Mouse (Mus musculus) brown adipose tissue, adult 24 weeks (tissue): ENCODE results near the gene Polr1b. TPM values are rescaled to one million over a fixed set of nuclear protein-coding genes. Genes with fewer than 3 reads are reported as not detected.

Experiments
- H3K27ac ChIP-seq: fragments of 200-500 bp; replicated peaks from 2 replicates; pipeline ENCODE4 v1.5.1; 2012; ENCODE audit warnings: low read depth, mild to moderate bottlenecking, low read length
- H3K4me1 ChIP-seq: fragments of 200-500 bp; 2 replicates; pipeline ENCODE4 v1.6.1; 2012; ENCODE audit warnings: low read length, mixed read lengths; ENCODE audit not compliant: control insufficient read depth, insufficient read depth, insufficient read length
- H3K4me3 ChIP-seq: fragments of 200-500 bp; 2 replicates; pipeline ENCODE4 v1.5.1; 2012; ENCODE audit warnings: low read depth, mild to moderate bottlenecking, low read length, moderate library complexity; ENCODE audit not compliant: insufficient read depth
- polyA plus RNA-seq: library from polyadenylated mRNA; stranded (reverse); fragments of >200 nt; gene quantifications from 2 replicates; pipeline ENCODE4 v1.2.4, GENCODE M21; 2012; ENCODE audit not compliant: missing spikeins, insufficient read depth, insufficient read length

The Polr1b gene
- polyA plus RNA-seq, 1 experiment, result 3.5 TPM

- Histone ChIP-seq H3K4me1 (no peaks in the 10 kb centered on the region), H3K4me3 (no peak overlapping the region), H3K27ac (no peak overlapping the region)
Measured at GRCm38 (mm10) chr2:129148836-129149235, 48.0 kb downstream of the Polr1b start.

GRCm38 (mm10) chr2:129150386-129150785, 49.6 kb downstream of the Polr1b start:
- no peaks in the 10 kb centered on the region for H3K4me1 ChIP-seq
- no peak overlapping the region for H3K27ac ChIP-seq
- no peak overlapping the region for H3K4me3 ChIP-seq

GRCm38 (mm10) chr2:129151111-129151510, 50.3 kb downstream of the Polr1b start:
- no peak overlapping the region for H3K27ac ChIP-seq
- no peaks in the 10 kb centered on the region for H3K4me1 ChIP-seq
- no peak overlapping the region for H3K4me3 ChIP-seq

GRCm38 (mm10) chr2:129152751-129153150, 52.0 kb downstream of the Polr1b start:
- Histone ChIP-seq H3K4me3 (no peak overlapping the region), H3K4me1 (no peaks in the 10 kb centered on the region), H3K27ac (no peak overlapping the region)

GRCm38 (mm10) chr2:129164815-129165214, 64.0 kb downstream of the Polr1b start:
- Histone ChIP-seq H3K27ac (no peak overlapping the region), H3K4me3 (no peak overlapping the region), H3K4me1 (no peaks in the 10 kb centered on the region; the same call in 1 of the 2 replicates)

- H3K27ac ChIP-seq, result no peak overlapping the region
- H3K4me1 ChIP-seq, result no peaks in the 10 kb centered on the region; the same call in 1 of the 2 replicates
- H3K4me3 ChIP-seq, result no peak overlapping the region
Measured at GRCm38 (mm10) chr2:129166466-129167463, 66.0 kb downstream of the Polr1b start.

GRCm38 (mm10) chr2:129173386-129173785, 72.6 kb downstream of the Polr1b start:
- H3K4me3 ChIP-seq, result no peak overlapping the region
- no peak overlapping the region for H3K27ac ChIP-seq
- H3K4me1 ChIP-seq, result no peaks in the 10 kb centered on the region

GRCm38 (mm10) chr2:129174474-129174873, 73.7 kb downstream of the Polr1b start:
- Histone ChIP-seq H3K4me1 (no peaks in the 10 kb centered on the region), H3K4me3 (no peak overlapping the region), H3K27ac (no peak overlapping the region)

GRCm38 (mm10) chr2:129175636-129176035, 74.8 kb downstream of the Polr1b start:
- no peaks in the 10 kb centered on the region for H3K4me1 ChIP-seq
- no peak overlapping the region for H3K4me3 ChIP-seq
- H3K27ac ChIP-seq, result no peak overlapping the region

Other genes starting within 250 kb of the Polr1b start
- 1.7 and 2.5 TPM in 2 replicates for gene Fbln7, start 238.0 kb upstream of the Polr1b start, polyA plus RNA-seq
- gene Zc3h8, start 156.9 kb upstream of the Polr1b start, polyA plus RNA-seq, result 5.8 and 8.0 TPM in 2 replicates
- 3.1 and 4.1 TPM in 2 replicates for gene Zc3h6, start 133.6 kb upstream of the Polr1b start, polyA plus RNA-seq
- 13.5 and 22.9 TPM in 2 replicates for gene Gm10762, start 133.3 kb upstream of the Polr1b start, polyA plus RNA-seq
- 0.25 TPM in 1 of 2 replicates, not detected in the other for gene Vinac1, start 52.8 kb upstream of the Polr1b start, polyA plus RNA-seq
- 11.6 and 14.0 TPM in 2 replicates for gene Ttl, start 35.1 kb upstream of the Polr1b start, polyA plus RNA-seq
- gene Chchd5, start 28.7 kb downstream of the Polr1b start, polyA plus RNA-seq, result 19.6 and 20.1 TPM in 2 replicates
- gene Slc20a1, start 97.8 kb downstream of the Polr1b start, polyA plus RNA-seq, result 5.6 and 7.3 TPM in 2 replicates
- gene Ckap2l, start 196.2 kb downstream of the Polr1b start, polyA plus RNA-seq, result 0.38 TPM in 1 of 2 replicates, not detected in the other
- not detected in 2 replicates for gene Il1a, start 209.0 kb downstream of the Polr1b start, polyA plus RNA-seq